Mouse (Mus musculus) cortical plate, adult 2 months (tissue): ENCODE measurements at regions not wholly inside any gene's neighbourhood (a gene's known extent, or its start where the extent isn't known, plus 50 kb on each side); places are given as distances from the start of the nearest gene placed in this dataset.

ENCODE experiments used
- CTCF ChIP-seq: fragments of 200-500 bp; IDR thresholded peaks from 2 replicates; pipeline ENCODE4 v1.5.1; 2011; ENCODE audit warnings: mild to moderate bottlenecking, control low read depth, low read length; ENCODE audit not compliant: insufficient read depth; ENCODE audit errors: extremely low read depth
- POLR2A ChIP-seq: fragments of 200-500 bp; IDR thresholded peaks from 2 replicates; pipeline ENCODE4 v1.6.1; 2011; ENCODE audit warnings: mild to moderate bottlenecking, low read length, control low read depth; ENCODE audit not compliant: insufficient read depth; ENCODE audit errors: extremely low read depth

DNA sequence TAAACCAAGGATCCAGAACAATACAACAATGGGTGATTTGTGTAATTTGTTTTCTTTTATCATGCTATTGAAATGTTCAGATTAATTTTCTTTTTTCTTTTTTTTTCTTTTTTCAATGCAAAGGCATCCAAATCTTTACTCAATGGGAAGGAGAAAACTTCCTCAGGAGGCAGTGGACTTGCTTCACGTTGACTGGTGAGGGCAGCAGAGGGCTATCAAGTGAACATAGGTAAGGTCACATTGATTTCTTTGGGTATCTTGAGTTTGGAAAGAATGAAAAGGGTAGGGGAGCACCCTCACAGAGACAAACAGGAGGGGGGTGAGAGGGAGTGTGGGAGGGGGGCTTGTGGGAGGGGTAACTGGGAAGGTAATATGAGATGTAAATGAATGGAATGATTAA is 326.1 kb upstream of the Fam98a start:
- TF ChIP-seq POLR2A = no peak
- 0 out of 2 replicates have a peak, but pooled peaks have one; percentile 7 for TF ChIP-seq CTCF
